Mouse (Mus musculus) neural tube, embryonic 15.5 days (tissue): ENCODE results near the gene Rsrc1. TPM values are rescaled to one million over a fixed set of nuclear protein-coding genes. Genes with fewer than 3 reads are reported as not detected.

ENCODE experiments used
- ATAC-seq: fragments of 200-750 bp; cut with Nextera tagmentation; 2 replicates; pipeline ENCODE4 v1.8.0; 2017; ENCODE audit warnings: mild to moderate bottlenecking, moderate TSS enrichment, moderate library complexity; ENCODE audit not compliant: low FRiP score
- H3K27ac ChIP-seq: fragments of 300-500 bp; sonication (generic); replicated peaks from 2 replicates; pipeline ENCODE4 v1.5.1; 2015; ENCODE audit warnings: mild to moderate bottlenecking, inconsistent platforms
- H3K27me3 ChIP-seq: fragments of 300-500 bp; sonication (generic); replicated peaks from 2 replicates; pipeline ENCODE4 v1.6.1; 2015; ENCODE audit warnings: inconsistent platforms
- H3K36me3 ChIP-seq: fragments of 300-500 bp; sonication (generic); 2 replicates; pipeline ENCODE4 v1.6.1; 2015; ENCODE audit warnings: inconsistent platforms
- H3K4me1 ChIP-seq: fragments of 300-500 bp; sonication (generic); 2 replicates; pipeline ENCODE4 v1.6.1; 2015; ENCODE audit warnings: inconsistent platforms
- H3K4me2 ChIP-seq: fragments of 300-500 bp; sonication (generic); 2 replicates; pipeline ENCODE4 v1.6.1; 2015; ENCODE audit warnings: inconsistent platforms, mild to moderate bottlenecking, moderate library complexity
- H3K4me3 ChIP-seq: fragments of 300-500 bp; sonication (generic); replicated peaks from 2 replicates; pipeline ENCODE4 v1.5.1; 2015; ENCODE audit warnings: mild to moderate bottlenecking, inconsistent platforms
- H3K9ac ChIP-seq: fragments of 300-500 bp; sonication (generic); replicated peaks from 2 replicates; pipeline ENCODE4 v1.6.1; 2015; ENCODE audit warnings: mild to moderate bottlenecking, inconsistent platforms
- H3K9me3 ChIP-seq: fragments of 300-500 bp; sonication (generic); replicated peaks from 2 replicates; pipeline ENCODE4 v1.6.1; 2016; ENCODE audit warnings: inconsistent platforms
- polyA plus RNA-seq: library from polyadenylated mRNA; unstranded; fragments of >200 nt; fragmentation: Nextera tagmentation; extraction: Ambion mirVana; gene quantifications from 2 replicates; pipeline ENCODE4 v1.2.1, GENCODE M21; 2015

Rsrc1 gene
- polyA plus RNA-seq, 1 experiment from 2014 or later, result 29.9 TPM

DNA sequence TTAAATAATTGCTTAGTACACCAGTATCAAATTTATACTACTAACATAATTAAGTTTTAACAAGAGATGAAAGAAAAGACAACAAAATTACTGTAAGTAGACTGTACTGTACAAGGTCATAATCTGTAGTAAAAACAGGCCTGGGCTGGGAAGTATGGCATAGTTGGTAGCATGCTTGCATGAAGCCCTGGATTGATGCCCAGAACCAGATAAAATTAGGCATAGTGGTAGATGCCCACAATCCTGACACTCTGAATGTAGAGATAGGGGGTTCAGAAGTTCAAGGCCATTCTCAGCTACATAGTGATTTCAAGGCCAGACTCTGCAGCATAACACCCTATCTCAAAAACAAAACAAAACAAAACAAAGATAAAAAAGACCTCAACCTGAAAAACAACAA lies 397.0 kb downstream of the Rsrc1 start:
- Histone ChIP-seq H3K4me3 (no peak overlapping the region), H3K36me3 (no peaks in the 10 kb centered on the region), H3K4me2 (no peak overlapping the region), H3K9me3 (no peaks in the 10 kb centered on the region), H3K27ac (no peak overlapping the region), H3K27me3 (peaks cover 4% of the 10 kb centered on the region; the same call in 1 of the 2 replicates), H3K9ac (no peak overlapping the region), H3K4me1 (0 out of 2 replicates have a peak, but pooled peaks cover 5% of the 10 kb centered on the region)
- ATAC-seq, result no peak

Other genes with a start within 250 kb of the Rsrc1 start
- 8.5 and 13.2 TPM in 2 replicates for gene Shox2, start 381 bp downstream of the Rsrc1 start, polyA plus RNA-seq